Mouse (Mus musculus): ENCODE results near the gene Tpk1. TPM values are rescaled to one million over a fixed set of nuclear protein-coding genes. Genes with fewer than 3 reads are reported as not detected.

Tpk1 gene
- polyA plus RNA-seq, 1 experiment from 2014 or later, result 4.7 TPM

GRCm38 (mm10) chr6:43504609-43505230, 161.4 kb downstream of the Tpk1 start:
- Histone ChIP-seq H3K36me3 (no peaks in the 10 kb centered on the region), H3K9me3 (replicated peaks) (no peaks in the 10 kb centered on the region), H3K27me3 (ENCODE audit: low read depth, poor library complexity, severe bottlenecking) (no peaks in the 10 kb centered on the region), H3K4me3 (no peak overlapping the region), H3K27ac (replicated peaks) (no peak overlapping the region), H3K4me1 (no peaks in the 10 kb centered on the region)
- WGBS, result 87% methylated on average over 5 of the region's 5 CpGs
- no peak for DNase-seq (ENCODE audit: low spot score)

GRCm38 (mm10) chr6:43492367-43492766, 173.7 kb downstream of the Tpk1 start:
- no peaks in the 10 kb centered on the region for H3K4me1 ChIP-seq
- H3K36me3 ChIP-seq, result no peaks in the 10 kb centered on the region
- no peak overlapping the region for H3K27ac ChIP-seq (replicated peaks)
- H3K4me3 ChIP-seq, result no peak overlapping the region
- DNase-seq (ENCODE audit: low spot score), result no peak
- H3K9me3 ChIP-seq (replicated peaks), result no peaks in the 10 kb centered on the region; the same call in 1 of the 2 replicates
- H3K27me3 ChIP-seq (ENCODE audit: low read depth, poor library complexity, severe bottlenecking), result no peaks in the 10 kb centered on the region

- H3K36me3 ChIP-seq, result no peaks in the 10 kb centered on the region
- H3K4me3 ChIP-seq, result no peak overlapping the region
- WGBS, result 94% methylated on average over 2 of the region's 2 CpGs
- H3K4me1 ChIP-seq, result no peaks in the 10 kb centered on the region
- no peaks in the 10 kb centered on the region for H3K27me3 ChIP-seq (ENCODE audit: low read depth, poor library complexity, severe bottlenecking)
- no peak overlapping the region for H3K27ac ChIP-seq (replicated peaks)
- DNase-seq (ENCODE audit: low spot score), result no peak
- H3K9me3 ChIP-seq (replicated peaks), result no peaks in the 10 kb centered on the region
Measured at GRCm38 (mm10) chr6:43486691-43487090, 179.4 kb downstream of the Tpk1 start.

- Histone ChIP-seq H3K4me3 (no peak overlapping the region), H3K27ac (replicated peaks) (no peak overlapping the region), H3K36me3 (no peaks in the 10 kb centered on the region), H3K4me1 (no peaks in the 10 kb centered on the region), H3K9me3 (replicated peaks) (no peaks in the 10 kb centered on the region), H3K27me3 (ENCODE audit: low read depth, poor library complexity, severe bottlenecking) (no peaks in the 10 kb centered on the region)
- 81% methylated on average over 3 of the region's 3 CpGs for WGBS
- no peak for DNase-seq (ENCODE audit: low spot score)
Measured at GRCm38 (mm10) chr6:43480687-43481086, 185.4 kb downstream of the Tpk1 start.

- H3K27ac ChIP-seq (replicated peaks), result no peak overlapping the region
- H3K4me1 ChIP-seq, result no peaks in the 10 kb centered on the region
- no peak overlapping the region for H3K4me3 ChIP-seq
- no peak for DNase-seq (ENCODE audit: low spot score)
- H3K27me3 ChIP-seq (ENCODE audit: low read depth, poor library complexity, severe bottlenecking), result no peaks in the 10 kb centered on the region
- 62% methylated on average over 7 of the region's 7 CpGs for WGBS
- no peaks in the 10 kb centered on the region for H3K36me3 ChIP-seq
- H3K9me3 ChIP-seq (replicated peaks), result no peaks in the 10 kb centered on the region
Measured at GRCm38 (mm10) chr6:43478810-43479209, 187.3 kb downstream of the Tpk1 start.

- WGBS, result 94% methylated on average over 3 of the region's 3 CpGs
- H3K36me3 ChIP-seq, result no peaks in the 10 kb centered on the region
- no peaks in the 10 kb centered on the region for H3K9me3 ChIP-seq (replicated peaks)
- no peaks in the 10 kb centered on the region for H3K27me3 ChIP-seq (ENCODE audit: low read depth, poor library complexity, severe bottlenecking)
- no peak overlapping the region for H3K4me3 ChIP-seq
- no peak for DNase-seq (ENCODE audit: low spot score)
- H3K27ac ChIP-seq (replicated peaks), result no peak overlapping the region
- H3K4me1 ChIP-seq, result no peaks in the 10 kb centered on the region
Measured at GRCm38 (mm10) chr6:43476406-43476805, 189.7 kb downstream of the Tpk1 start.

- Histone ChIP-seq H3K36me3 (no peaks in the 10 kb centered on the region), H3K4me1 (no peaks in the 10 kb centered on the region), H3K4me3 (no peak overlapping the region), H3K27me3 (ENCODE audit: low read depth, poor library complexity, severe bottlenecking) (no peaks in the 10 kb centered on the region), H3K9me3 (replicated peaks) (no peaks in the 10 kb centered on the region), H3K27ac (replicated peaks) (no peak overlapping the region)
- no peak for DNase-seq (ENCODE audit: low spot score)
Measured at GRCm38 (mm10) chr6:43475921-43476320, 190.2 kb downstream of the Tpk1 start.

GRCm38 (mm10) chr6:43471556-43471955, 194.5 kb downstream of the Tpk1 start:
- Histone ChIP-seq H3K4me3 (no peak overlapping the region), H3K4me1 (no peaks in the 10 kb centered on the region), H3K36me3 (no peaks in the 10 kb centered on the region), H3K9me3 (replicated peaks) (no peaks in the 10 kb centered on the region), H3K27me3 (ENCODE audit: low read depth, poor library complexity, severe bottlenecking) (no peaks in the 10 kb centered on the region), H3K27ac (replicated peaks) (no peak overlapping the region)
- DNase-seq (ENCODE audit: low spot score), result no peak
- WGBS, result 90% methylated on average over 1 of the region's 1 CpGs

- Histone ChIP-seq H3K4me1 (no peaks in the 10 kb centered on the region), H3K36me3 (no peaks in the 10 kb centered on the region), H3K9me3 (replicated peaks) (no peaks in the 10 kb centered on the region), H3K27me3 (ENCODE audit: low read depth, poor library complexity, severe bottlenecking) (no peaks in the 10 kb centered on the region), H3K4me3 (no peak overlapping the region), H3K27ac (replicated peaks) (no peak overlapping the region)
- no peak for DNase-seq (ENCODE audit: low spot score)
- WGBS, result 78% methylated on average over 10 of the region's 10 CpGs
Measured at GRCm38 (mm10) chr6:43468821-43469594, 197.1 kb downstream of the Tpk1 start.

GRCm38 (mm10) chr6:43462849-43463369, 203.2 kb downstream of the Tpk1 start:
- no peaks in the 10 kb centered on the region for H3K9me3 ChIP-seq (replicated peaks)
- H3K4me3 ChIP-seq, result no peak overlapping the region
- no peaks in the 10 kb centered on the region for H3K4me1 ChIP-seq
- no peak for DNase-seq (ENCODE audit: low spot score)
- H3K27me3 ChIP-seq (ENCODE audit: low read depth, poor library complexity, severe bottlenecking), result no peaks in the 10 kb centered on the region
- no peak overlapping the region for H3K27ac ChIP-seq (replicated peaks)
- 89% methylated on average over 2 of the region's 2 CpGs for WGBS
- H3K36me3 ChIP-seq, result no peaks in the 10 kb centered on the region

GRCm38 (mm10) chr6:43462189-43462848, 203.8 kb downstream of the Tpk1 start:
- no peak for DNase-seq (ENCODE audit: low spot score)
- Histone ChIP-seq H3K27me3 (ENCODE audit: low read depth, poor library complexity, severe bottlenecking) (no peaks in the 10 kb centered on the region), H3K4me3 (no peak overlapping the region), H3K4me1 (no peaks in the 10 kb centered on the region), H3K36me3 (no peaks in the 10 kb centered on the region), H3K9me3 (replicated peaks) (no peaks in the 10 kb centered on the region), H3K27ac (replicated peaks) (no peak overlapping the region)
- WGBS, result 83% methylated on average over 2 of the region's 2 CpGs

- WGBS, result 85% methylated on average over 2 of the region's 2 CpGs
- H3K4me1 ChIP-seq, result no peaks in the 10 kb centered on the region
- H3K4me3 ChIP-seq, result no peak overlapping the region
- H3K27me3 ChIP-seq (ENCODE audit: low read depth, poor library complexity, severe bottlenecking), result no peaks in the 10 kb centered on the region
- no peak overlapping the region for H3K27ac ChIP-seq (replicated peaks)
- DNase-seq (ENCODE audit: low spot score), result no peak
- no peaks in the 10 kb centered on the region for H3K36me3 ChIP-seq
- no peaks in the 10 kb centered on the region for H3K9me3 ChIP-seq (replicated peaks)
Measured at GRCm38 (mm10) chr6:43459082-43459481, 207.0 kb downstream of the Tpk1 start.

- WGBS, result 82% methylated on average over 2 of the region's 2 CpGs
Measured at GRCm38 (mm10) chr6:43457989-43458388, 208.1 kb downstream of the Tpk1 start.

More at GRCm38 (mm10) chr6:43457989-43458388, 208.1 kb downstream of the Tpk1 start:
- DNase-seq (ENCODE audit: low spot score), result no peak
- H3K4me3 ChIP-seq, result no peak overlapping the region
- H3K4me1 ChIP-seq, result no peaks in the 10 kb centered on the region
- no peaks in the 10 kb centered on the region for H3K27me3 ChIP-seq (ENCODE audit: low read depth, poor library complexity, severe bottlenecking)
- H3K27ac ChIP-seq (replicated peaks), result no peak overlapping the region
- H3K9me3 ChIP-seq (replicated peaks), result no peaks in the 10 kb centered on the region
- H3K36me3 ChIP-seq, result no peaks in the 10 kb centered on the region

All from midbrain, embryonic 10.5 days (tissue).